In the genomic region with DNA sequence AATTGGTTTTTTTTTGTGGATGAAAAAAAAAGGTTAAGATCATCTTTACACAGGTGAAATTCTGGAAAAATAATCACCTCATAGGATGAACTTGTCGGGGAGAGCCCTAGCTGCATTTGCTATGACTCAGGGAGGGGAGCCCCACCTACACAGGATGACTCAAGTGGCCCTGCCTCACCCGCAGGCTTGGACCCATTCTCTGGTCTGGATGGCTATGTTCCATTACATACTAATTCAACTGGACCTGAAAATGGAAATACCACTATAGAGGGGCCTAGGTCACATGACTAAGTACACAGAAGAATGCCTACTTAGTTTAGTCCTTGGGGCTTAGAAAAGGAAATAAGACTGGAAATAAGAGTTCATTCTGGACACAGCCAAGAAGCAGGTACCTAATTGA, we compare ENCODE assay signal across 10 mouse cellular contexts. TPM values are rescaled to one million over a fixed set of nuclear protein-coding genes. Genes with fewer than 3 reads are reported as not detected.
A peak's percentile ranks its signal among the peaks of the same experiment; 100 is the strongest.
DNase-seq lines count a peak whose midpoint lies in the region; ATAC-seq and TF ChIP-seq lines count a peak whose summit lies in the region.
"Had no signal": no experiment of that assay in that cellular context is flagged by ENCODE, and none has a peak within 500 bp of the region (broad histone marks: within the 10 kb centered on the region; RNA-seq: fewer than 3 reads in every experiment).

No protein-coding gene starts in this region.

- no peaks in the 10 kb centered on the region for H3K9me3 ChIP-seq in kidney, embryonic 15.5 days (replicated peaks)
- H3K9me3 ChIP-seq in MEL (replicated peaks; ENCODE audit: insufficient read depth, low read length): no peaks in the 10 kb centered on the region
- H3K9me3 ChIP-seq in embryonic facial prominence, embryonic 15.5 days (replicated peaks): no peaks in the 10 kb centered on the region
- no peaks in the 10 kb centered on the region for H3K9me3 ChIP-seq in liver, embryonic 15.5 days (replicated peaks)
- no peaks in the 10 kb centered on the region for H3K9me3 ChIP-seq in forebrain, embryonic 16.5 days (ENCODE audit: control insufficient read depth, low read length)
- H3K9me3 ChIP-seq in midbrain, embryonic 14.5 days (ENCODE audit: control insufficient read depth, low read length): no peaks in the 10 kb centered on the region

- no peaks in the 10 kb centered on the region for H3K27me3 ChIP-seq in kidney, embryonic 15.5 days
- no peaks in the 10 kb centered on the region for H3K27me3 ChIP-seq in kidney, adult 2 months (replicated peaks; ENCODE audit: control insufficient read depth, insufficient read depth, low read length)
- no peaks in the 10 kb centered on the region for H3K27me3 ChIP-seq in MEL (ENCODE audit: control insufficient read depth in 1 of 2, insufficient read depth in 2 of 2, low read length in 2 of 2)
- no peaks in the 10 kb centered on the region for H3K27me3 ChIP-seq in embryonic facial prominence, embryonic 15.5 days
- H3K27me3 ChIP-seq in liver, embryonic 15.5 days: peaks cover 9% of the 10 kb centered on the region
- H3K27me3 ChIP-seq in forebrain, embryonic 16.5 days (replicated peaks; ENCODE audit: control insufficient read depth, insufficient read depth, low read length): no peaks in the 10 kb centered on the region
- no peaks in the 10 kb centered on the region for H3K27me3 ChIP-seq in midbrain, embryonic 14.5 days (ENCODE audit: control insufficient read depth, insufficient read depth, low read length)

- TF ChIP-seq RAD21 in MEL (IDR thresholded peaks at IDR 0.05; ENCODE audit: low read depth, low read length): no peak

- 0 out of 2 replicates have a peak overlapping the region, but pooled peaks have one; percentile 2 for H3K4me3 ChIP-seq in kidney, embryonic 15.5 days (replicated peaks)
- H3K4me3 ChIP-seq in kidney, adult 2 months (ENCODE audit: insufficient read depth, low read depth, low read length): no peak overlapping the region
- no peak overlapping the region for H3K4me3 ChIP-seq in MEL (ENCODE audit: control insufficient read depth in 1 of 2, insufficient read depth in 1 of 2, low read depth in 2 of 2, low read length in 2 of 2)
- H3K4me3 ChIP-seq in embryonic facial prominence, embryonic 15.5 days (replicated peaks): peak overlapping the region; percentile 100; the same call in 1 of the 2 replicates
- H3K4me3 ChIP-seq in liver, embryonic 15.5 days (replicated peaks): peak overlapping the region; percentile 27
- H3K4me3 ChIP-seq in forebrain, embryonic 16.5 days (replicated peaks; ENCODE audit: low read length): no peak overlapping the region
- no peak overlapping the region for H3K4me3 ChIP-seq in midbrain, embryonic 14.5 days (replicated peaks; ENCODE audit: low read depth, low read length)

- peak overlapping the region; percentile 95 for H3K4me2 ChIP-seq in kidney, embryonic 15.5 days
- H3K4me2 ChIP-seq in embryonic facial prominence, embryonic 15.5 days (replicated peaks): no peak overlapping the region
- H3K4me2 ChIP-seq in liver, embryonic 15.5 days: peak overlapping the region; percentile 99
- H3K4me2 ChIP-seq in forebrain, embryonic 16.5 days (ENCODE audit: low read length): no peak overlapping the region
- no peak overlapping the region for H3K4me2 ChIP-seq in midbrain, embryonic 14.5 days (ENCODE audit: low read length)

- H3K27ac ChIP-seq in kidney, embryonic 15.5 days: no peak overlapping the region
- no peak overlapping the region for H3K27ac ChIP-seq in kidney, adult 2 months (ENCODE audit: insufficient read depth, low read depth, low read length)
- peak overlapping the region; percentile 73; the same call in 1 of the 2 replicates for H3K27ac ChIP-seq in MEL (ENCODE audit: control insufficient read depth, low read depth, low read length)
- peak overlapping the region; percentile 69; the same call in 1 of the 2 replicates for H3K27ac ChIP-seq in embryonic facial prominence, embryonic 15.5 days (replicated peaks)
- peak overlapping the region; percentile 99 for H3K27ac ChIP-seq in liver, embryonic 15.5 days (replicated peaks)
- no peak overlapping the region for H3K27ac ChIP-seq in forebrain, embryonic 16.5 days (ENCODE audit: low read length)
- no peak overlapping the region for H3K27ac ChIP-seq in midbrain, embryonic 14.5 days (replicated peaks; ENCODE audit: low read depth, low read length)

- H3K79me2 ChIP-seq in MEL (ENCODE audit: control insufficient read depth, insufficient read depth, low read length, poor library complexity): peaks cover 78% of the 10 kb centered on the region

- 83% methylated on average over 2 of the region's 2 CpGs for WGBS in kidney, embryonic 15.5 days
- WGBS in kidney, adult 2 months: 28% methylated on average over 2 of the region's 2 CpGs
- 58% methylated on average over 2 of the region's 2 CpGs for WGBS in embryonic facial prominence, embryonic 15.5 days
- 34% methylated on average over 2 of the region's 2 CpGs for WGBS in liver, embryonic 15.5 days (ENCODE audit: insufficient replicate concordance)
- 82% methylated on average over 2 of the region's 2 CpGs for WGBS in forebrain, embryonic 16.5 days
- 85% methylated on average over 2 of the region's 2 CpGs for WGBS in midbrain, embryonic 14.5 days

- intact Hi-C loops in left cerebral cortex, postnatal 4 days (cut with DNase I): no loop called here

- DNase-seq in kidney, adult 2 months: no peak
- DNase-seq in MEL (ENCODE audit: low read depth, low spot score): peak; percentile 65
- no peak for DNase-seq in midbrain, embryonic 14.5 days
- no peak for DNase-seq in left cerebral cortex, postnatal 4 days
- DNase-seq: lung, adult 18-20 months had no signal

- no peak for ATAC-seq in kidney, embryonic 15.5 days (replicated peaks; ENCODE audit: low FRiP score)
- ATAC-seq in embryonic facial prominence, embryonic 15.5 days (ENCODE audit: insufficient number of reproducible peaks, low FRiP score, low TSS enrichment, low read depth): no peak
- ATAC-seq in liver, embryonic 15.5 days (ENCODE audit: insufficient read depth): no peak
- ATAC-seq in forebrain, embryonic 16.5 days: no peak
- ATAC-seq in midbrain, embryonic 14.5 days (ENCODE audit: low FRiP score, low TSS enrichment): no peak

- TF ChIP-seq EP300 in MEL (IDR thresholded peaks at IDR 0.05; ENCODE audit: low read depth in 1 of 2, low read length in 2 of 2): no peak

- H3K36me3 ChIP-seq in kidney, embryonic 15.5 days: peaks cover 51% of the 10 kb centered on the region
- H3K36me3 ChIP-seq in kidney, adult 2 months (ENCODE audit: control insufficient read depth, insufficient read depth, low read length): peaks cover 6% of the 10 kb centered on the region; the same call in 1 of the 2 replicates
- H3K36me3 ChIP-seq in MEL (ENCODE audit: control insufficient read depth in 1 of 2, insufficient read depth in 2 of 2, low read length in 2 of 2): peaks cover 17 to 46% of the 10 kb centered on the region in 2 experiments
- H3K36me3 ChIP-seq in embryonic facial prominence, embryonic 15.5 days: peaks cover 36% of the 10 kb centered on the region
- H3K36me3 ChIP-seq in liver, embryonic 15.5 days (replicated peaks): peaks cover 44% of the 10 kb centered on the region
- peaks cover 23% of the 10 kb centered on the region for H3K36me3 ChIP-seq in forebrain, embryonic 16.5 days (ENCODE audit: control insufficient read depth, insufficient read depth)
- peaks cover 43% of the 10 kb centered on the region for H3K36me3 ChIP-seq in midbrain, embryonic 14.5 days (ENCODE audit: control insufficient read depth, insufficient read depth, low read length)

- no peak for TF ChIP-seq CTCF in kidney, adult 2 months (conservative IDR thresholded peaks at IDR 0.05; ENCODE audit: insufficient read depth, insufficient read length, low read depth, low read length)
- TF ChIP-seq CTCF in MEL (IDR thresholded peaks at IDR 0.05 in 2 of 3, conservative IDR thresholded peaks at IDR 0.05 in 1 of 3; ENCODE audit: control insufficient read depth in 1 of 3, insufficient read depth in 1 of 3, low read depth in 2 of 3, low read length in 3 of 3, poor library complexity in 1 of 3, severe bottlenecking in 1 of 3): no peak

- peaks cover 65% of the 10 kb centered on the region for H3K4me1 ChIP-seq in kidney, embryonic 15.5 days
- peaks cover 14% of the 10 kb centered on the region; the same call in 1 of the 2 replicates for H3K4me1 ChIP-seq in kidney, adult 2 months (ENCODE audit: control insufficient read depth, insufficient read depth, low read length)
- peaks cover 12 to 41% of the 10 kb centered on the region in 2 experiments for H3K4me1 ChIP-seq in MEL (ENCODE audit: control insufficient read depth in 1 of 2, insufficient read depth in 2 of 2, low read length in 2 of 2)
- H3K4me1 ChIP-seq in embryonic facial prominence, embryonic 15.5 days: peaks cover 59% of the 10 kb centered on the region
- H3K4me1 ChIP-seq in liver, embryonic 15.5 days (replicated peaks): peaks cover 71% of the 10 kb centered on the region
- H3K4me1 ChIP-seq in forebrain, embryonic 16.5 days (replicated peaks; ENCODE audit: control insufficient read depth, insufficient read depth, low read length): peaks cover 49% of the 10 kb centered on the region
- peaks cover 39% of the 10 kb centered on the region for H3K4me1 ChIP-seq in midbrain, embryonic 14.5 days (ENCODE audit: control insufficient read depth, insufficient read depth, low read length)

- H3K9ac ChIP-seq in kidney, embryonic 15.5 days: no peak overlapping the region
- H3K9ac ChIP-seq in MEL (ENCODE audit: control insufficient read depth, low read depth, low read length, poor library complexity, severe bottlenecking): peak overlapping the region; percentile 99
- H3K9ac ChIP-seq in embryonic facial prominence, embryonic 15.5 days: no peak overlapping the region
- H3K9ac ChIP-seq in liver, embryonic 15.5 days: peak overlapping the region; percentile 98
- no peak overlapping the region for H3K9ac ChIP-seq in forebrain, embryonic 16.5 days (replicated peaks; ENCODE audit: low read depth, low read length)
- H3K9ac ChIP-seq in midbrain, embryonic 14.5 days (replicated peaks; ENCODE audit: low read length): no peak overlapping the region

- no peak for TF ChIP-seq POLR2A in kidney, adult 2 months (IDR thresholded peaks at IDR 0.05; ENCODE audit: low read depth, low read length)
- TF ChIP-seq POLR2A in MEL (IDR thresholded peaks at IDR 0.05; ENCODE audit: control insufficient read depth in 1 of 2, insufficient read depth in 1 of 2, low read depth in 1 of 2, low read length in 2 of 2, poor library complexity in 1 of 2): 0 out of 4 replicates have a peak, but pooled peaks of 1 of the 2 experiments have one; percentile 6

RNA-seq across cellular contexts. Expression of a gene that starts 3.1 kb away (rescaled TPM):
- polyA plus RNA-seq in kidney, embryonic 15.5 days (2015; fragmentation: Nextera tagmentation; extraction: Ambion mirVana): 1,914 and 2,031 TPM in 2 replicates
- 686 and 750 TPM in 2 replicates for polyA plus RNA-seq in kidney, adult 2 months (2012; rRNA removed)
- total RNA-seq in MEL (2012; rRNA removed): 1,332 and 1,356 TPM in 2 replicates
- polyA plus RNA-seq in MEL (2012; ENCODE audit: insufficient read depth in 1 of 2, insufficient read length in 2 of 2, low read depth in 1 of 2, low replicate concordance in 2 of 2, missing spikeins in 1 of 2): 1,000 to 10,000 TPM; 2,392 to 5,980 TPM
- 1,669 and 1,769 TPM in 2 replicates for polyA plus RNA-seq in embryonic facial prominence, embryonic 15.5 days (2015; fragmentation: Nextera tagmentation; extraction: Ambion mirVana)
- 927 and 1,040 TPM in 2 replicates for polyA plus RNA-seq in liver, embryonic 15.5 days (2015; fragmentation: Nextera tagmentation; extraction: Ambion mirVana)
- 642 and 656 TPM in 2 replicates for polyA plus RNA-seq in forebrain, embryonic 16.5 days (2015; fragmentation: Nextera tagmentation; extraction: Ambion mirVana)
- 661 and 672 TPM in 2 replicates for polyA plus RNA-seq in midbrain, embryonic 14.5 days (2014; fragmentation: Nextera tagmentation; extraction: Ambion mirVana)
- total RNA-seq in left cerebral cortex, postnatal 4 days (2021): 100 to 1,000 TPM; 319 to 321 TPM

RNA-seq across cellular contexts. Expression of a gene that starts 4.1 kb away (rescaled TPM):
- 178 and 186 TPM in 2 replicates for polyA plus RNA-seq in kidney, embryonic 15.5 days (2015; fragmentation: Nextera tagmentation; extraction: Ambion mirVana)
- 281 and 284 TPM in 2 replicates for polyA plus RNA-seq in kidney, adult 2 months (2012; rRNA removed)
- total RNA-seq in MEL (2012; rRNA removed): 96.3 and 104 TPM in 2 replicates
- polyA plus RNA-seq in MEL (2012; ENCODE audit: insufficient read depth in 1 of 2, insufficient read length in 2 of 2, low read depth in 1 of 2, low replicate concordance in 2 of 2, missing spikeins in 1 of 2): 100 to 1,000 TPM; 114 to 145 TPM
- polyA plus RNA-seq in embryonic facial prominence, embryonic 15.5 days (2015; fragmentation: Nextera tagmentation; extraction: Ambion mirVana): 171 and 176 TPM in 2 replicates
- polyA plus RNA-seq in liver, embryonic 15.5 days (2015; fragmentation: Nextera tagmentation; extraction: Ambion mirVana): 70.3 and 79.4 TPM in 2 replicates
- 159 and 174 TPM in 2 replicates for polyA plus RNA-seq in forebrain, embryonic 16.5 days (2015; fragmentation: Nextera tagmentation; extraction: Ambion mirVana)
- polyA plus RNA-seq in midbrain, embryonic 14.5 days (2014; fragmentation: Nextera tagmentation; extraction: Ambion mirVana): 158 and 171 TPM in 2 replicates
- total RNA-seq in left cerebral cortex, postnatal 4 days (2021): 10 to 100 TPM; 88.6 to 92.5 TPM

RNA-seq across cellular contexts. Expression of a gene that starts 4.4 kb away (rescaled TPM):
- polyA plus RNA-seq in kidney, embryonic 15.5 days (2015; fragmentation: Nextera tagmentation; extraction: Ambion mirVana): 115 and 122 TPM in 2 replicates
- 118 and 123 TPM in 2 replicates for polyA plus RNA-seq in kidney, adult 2 months (2012; rRNA removed)
- 30.4 and 31.4 TPM in 2 replicates for total RNA-seq in MEL (2012; rRNA removed)
- polyA plus RNA-seq in MEL (2012; ENCODE audit: insufficient read depth in 1 of 2, insufficient read length in 2 of 2, low read depth in 1 of 2, low replicate concordance in 2 of 2, missing spikeins in 1 of 2): 10 to 100 TPM in 1 of 2 experiments, not detected in 1; 44.4 TPM
- polyA plus RNA-seq in embryonic facial prominence, embryonic 15.5 days (2015; fragmentation: Nextera tagmentation; extraction: Ambion mirVana): 129 and 147 TPM in 2 replicates
- 76.8 and 80.4 TPM in 2 replicates for polyA plus RNA-seq in liver, embryonic 15.5 days (2015; fragmentation: Nextera tagmentation; extraction: Ambion mirVana)
- polyA plus RNA-seq in forebrain, embryonic 16.5 days (2015; fragmentation: Nextera tagmentation; extraction: Ambion mirVana): 133 and 135 TPM in 2 replicates
- 95.9 and 104 TPM in 2 replicates for polyA plus RNA-seq in midbrain, embryonic 14.5 days (2014; fragmentation: Nextera tagmentation; extraction: Ambion mirVana)
- 10 to 100 TPM; 52.1 to 52.3 TPM for total RNA-seq in left cerebral cortex, postnatal 4 days (2021)

RNA-seq across cellular contexts. Expression of a gene that starts 5.6 kb away (rescaled TPM):
- polyA plus RNA-seq in kidney, embryonic 15.5 days (2015; fragmentation: Nextera tagmentation; extraction: Ambion mirVana): 30.3 and 38.5 TPM in 2 replicates
- polyA plus RNA-seq in kidney, adult 2 months (2012; rRNA removed): 9.2 and 30.9 TPM in 2 replicates
- total RNA-seq in MEL (2012; rRNA removed): 12.9 and 14.2 TPM in 2 replicates
- polyA plus RNA-seq in MEL (2012; ENCODE audit: insufficient read depth in 1 of 2, insufficient read length in 2 of 2, low read depth in 1 of 2, low replicate concordance in 2 of 2, missing spikeins in 1 of 2): 10 to 100 TPM in 1 of 2 experiments, not detected in 1; 16.8 TPM
- polyA plus RNA-seq in embryonic facial prominence, embryonic 15.5 days (2015; fragmentation: Nextera tagmentation; extraction: Ambion mirVana): 81.9 and 112 TPM in 2 replicates
- 10.8 and 18.2 TPM in 2 replicates for polyA plus RNA-seq in liver, embryonic 15.5 days (2015; fragmentation: Nextera tagmentation; extraction: Ambion mirVana)
- polyA plus RNA-seq in forebrain, embryonic 16.5 days (2015; fragmentation: Nextera tagmentation; extraction: Ambion mirVana): 6.5 and 8.2 TPM in 2 replicates
- polyA plus RNA-seq in midbrain, embryonic 14.5 days (2014; fragmentation: Nextera tagmentation; extraction: Ambion mirVana): 8.5 and 8.7 TPM in 2 replicates
- total RNA-seq in left cerebral cortex, postnatal 4 days (2021): 1 to 10 TPM; 8.1 to 9.3 TPM

RNA-seq across cellular contexts. Expression of a gene that starts 12.5 kb away (rescaled TPM):
- 0.19 and 0.30 TPM in 2 replicates for polyA plus RNA-seq in kidney, embryonic 15.5 days (2015; fragmentation: Nextera tagmentation; extraction: Ambion mirVana)
- 0.03 TPM in 1 of 2 replicates, not detected in the other for polyA plus RNA-seq in kidney, adult 2 months (2012; rRNA removed)
- 0.98 and 1.6 TPM in 2 replicates for total RNA-seq in MEL (2012; rRNA removed)
- 1 to 10 TPM in 1 of 2 experiments, not detected in 1; 5.0 TPM for polyA plus RNA-seq in MEL (2012; ENCODE audit: insufficient read depth in 1 of 2, insufficient read length in 2 of 2, low read depth in 1 of 2, low replicate concordance in 2 of 2, missing spikeins in 1 of 2)
- polyA plus RNA-seq in embryonic facial prominence, embryonic 15.5 days (2015; fragmentation: Nextera tagmentation; extraction: Ambion mirVana): 0.23 and 0.32 TPM in 2 replicates
- 2.6 and 3.0 TPM in 2 replicates for polyA plus RNA-seq in liver, embryonic 15.5 days (2015; fragmentation: Nextera tagmentation; extraction: Ambion mirVana)
- polyA plus RNA-seq in forebrain, embryonic 16.5 days (2015; fragmentation: Nextera tagmentation; extraction: Ambion mirVana): 0.15 and 0.17 TPM in 2 replicates
- 0.37 and 0.38 TPM in 2 replicates for polyA plus RNA-seq in midbrain, embryonic 14.5 days (2014; fragmentation: Nextera tagmentation; extraction: Ambion mirVana)
- total RNA-seq in left cerebral cortex, postnatal 4 days (2021): under 1 TPM in 1 of 2 experiments, not detected in 1; 0.18 TPM
- total RNA-seq: gastrocnemius, adult 8-10 months had no signal

Comparison
In these comparisons a context has a peak if more than half of its experiments do, and no peak if none do; other contexts are left out.
1. H3K4me3 ChIP-seq: peak in kidney, embryonic 15.5 days (single experiment), embryonic facial prominence, embryonic 15.5 days (single experiment) and liver, embryonic 15.5 days (single experiment); none in kidney, adult 2 months (single experiment), MEL (0 of 2), forebrain, embryonic 16.5 days (single experiment) and midbrain, embryonic 14.5 days (single experiment).
2. H3K27ac ChIP-seq: peak in MEL (single experiment), embryonic facial prominence, embryonic 15.5 days (single experiment) and liver, embryonic 15.5 days (single experiment); none in kidney, embryonic 15.5 days (single experiment), kidney, adult 2 months (single experiment), forebrain, embryonic 16.5 days (single experiment) and midbrain, embryonic 14.5 days (single experiment).
3. H3K4me2 ChIP-seq: peak in kidney, embryonic 15.5 days (single experiment) and liver, embryonic 15.5 days (single experiment); none in embryonic facial prominence, embryonic 15.5 days (single experiment), forebrain, embryonic 16.5 days (single experiment) and midbrain, embryonic 14.5 days (single experiment).
4. H3K9ac ChIP-seq: peak in MEL (single experiment) and liver, embryonic 15.5 days (single experiment); none in kidney, embryonic 15.5 days (single experiment), embryonic facial prominence, embryonic 15.5 days (single experiment), forebrain, embryonic 16.5 days (single experiment) and midbrain, embryonic 14.5 days (single experiment).